Mouse (Mus musculus) cortical plate, adult 2 months (tissue): ENCODE data around the gene Uggt1.

Experiments
- CTCF ChIP-seq: fragments of 200-500 bp; IDR thresholded peaks from 2 replicates; pipeline ENCODE4 v1.5.1; 2011; ENCODE audit warnings: mild to moderate bottlenecking, control low read depth, low read length; ENCODE audit not compliant: insufficient read depth; ENCODE audit errors: extremely low read depth
- POLR2A ChIP-seq: fragments of 200-500 bp; IDR thresholded peaks from 2 replicates; pipeline ENCODE4 v1.6.1; 2011; ENCODE audit warnings: mild to moderate bottlenecking, low read length, control low read depth; ENCODE audit not compliant: insufficient read depth; ENCODE audit errors: extremely low read depth

GRCm38 (mm10) chr1:36093741-36094140, 150.8 kb downstream of the Uggt1 start:
- TF ChIP-seq POLR2A (no peak), CTCF (no peak)
